ENCODE assay signal across 11 mouse cellular contexts in genomic region chr2:91467613-91468012, GRCm38 (mm10). TPM values are rescaled to one million over a fixed set of nuclear protein-coding genes. Genes with fewer than 3 reads are reported as not detected.
DNase-seq lines count a peak whose midpoint lies in the region; ATAC-seq and TF ChIP-seq lines count a peak whose summit lies in the region.
"Had no signal": no experiment of that assay in that cellular context is flagged by ENCODE, and none has a peak within 500 bp of the region (broad histone marks: within the 10 kb centered on the region; RNA-seq: fewer than 3 reads in every experiment).

No protein-coding gene starts in this region.

- DNase-seq in heart, embryonic 10.5 days (ENCODE audit: low spot score): no peak
- DNase-seq in heart, adult 8-10 months (ENCODE audit: low spot score): no peak
- DNase-seq in lung, embryonic 14.5 days: peak; percentile 50
- no peak for DNase-seq in lung, adult 2 months
- DNase-seq in kidney, postnatal 10 days: peak; percentile 50
- no peak for DNase-seq in adipocyte (ENCODE audit: low spot score)
- DNase-seq: adrenal gland, postnatal 14 days; gastrocnemius, postnatal 25 days; liver had no signal

- TF ChIP-seq CTCF in lung, embryonic 14.5 days (IDR thresholded peaks at IDR 0.05; ENCODE audit: low read depth): no peak
- TF ChIP-seq CTCF in lung, adult 2 months (IDR thresholded peaks at IDR 0.05; ENCODE audit: insufficient read depth, low read length): no peak

- 77% methylated on average over 8 of the region's 8 CpGs for WGBS in heart, embryonic 10.5 days
- WGBS in lung, embryonic 14.5 days: 50% methylated on average over 8 of the region's 8 CpGs
- 40% methylated on average over 8 of the region's 8 CpGs for WGBS in lung, adult 2 months
- WGBS in embryonic facial prominence, embryonic 12.5 days: 59% methylated on average over 8 of the region's 8 CpGs

- H3K36me3 ChIP-seq in heart, embryonic 10.5 days: peaks cover 14% of the 10 kb centered on the region
- H3K36me3 ChIP-seq in lung, embryonic 14.5 days (ENCODE audit: insufficient read depth): peaks cover 7% of the 10 kb centered on the region; the same call in 1 of the 2 replicates
- peaks cover under 1% of the 10 kb centered on the region; the same call in 1 of the 2 replicates for H3K36me3 ChIP-seq in embryonic facial prominence, embryonic 12.5 days

- no peaks in the 10 kb centered on the region for H3K9me3 ChIP-seq in heart, embryonic 10.5 days
- H3K9me3 ChIP-seq in lung, embryonic 14.5 days (ENCODE audit: low read depth, low read length): no peaks in the 10 kb centered on the region
- no peaks in the 10 kb centered on the region for H3K9me3 ChIP-seq in embryonic facial prominence, embryonic 12.5 days

- no peak overlapping the region for H3K4me2 ChIP-seq in lung, embryonic 14.5 days
- no peak overlapping the region for H3K4me2 ChIP-seq in embryonic facial prominence, embryonic 12.5 days (replicated peaks)

- no peak overlapping the region for H3K4me3 ChIP-seq in heart, embryonic 10.5 days
- no peak overlapping the region for H3K4me3 ChIP-seq in lung, embryonic 14.5 days (ENCODE audit: low read depth, low read length)
- no peak overlapping the region for H3K4me3 ChIP-seq in lung, adult 2 months (replicated peaks; ENCODE audit: extremely low read depth, low read depth, low read length)
- H3K4me3 ChIP-seq in embryonic facial prominence, embryonic 12.5 days: no peak overlapping the region

- no peak for ATAC-seq in lung, embryonic 14.5 days (ENCODE audit: insufficient read depth)
- no peak for ATAC-seq in embryonic facial prominence, embryonic 12.5 days (ENCODE audit: insufficient number of reproducible peaks, insufficient read depth, low FRiP score, low TSS enrichment)
- no peak for ATAC-seq in inflammation-experienced regulatory T-cells, adult 6 months

- H3K27ac ChIP-seq in heart, embryonic 10.5 days: 0 out of 2 replicates have a peak overlapping the region, but pooled peaks have one; percentile 36
- H3K27ac ChIP-seq in lung, embryonic 14.5 days (ENCODE audit: low read depth): peak overlapping the region; percentile 72
- peak overlapping the region; percentile 30; the same call in 1 of the 2 replicates for H3K27ac ChIP-seq in embryonic facial prominence, embryonic 12.5 days

- no peak overlapping the region for H3K9ac ChIP-seq in lung, embryonic 14.5 days
- no peak overlapping the region for H3K9ac ChIP-seq in embryonic facial prominence, embryonic 12.5 days

- peaks cover 40% of the 10 kb centered on the region for H3K4me1 ChIP-seq in heart, embryonic 10.5 days
- H3K4me1 ChIP-seq in lung, embryonic 14.5 days (ENCODE audit: insufficient read depth): peaks cover 2% of the 10 kb centered on the region; the same call in 1 of the 2 replicates
- peaks cover 6% of the 10 kb centered on the region for H3K4me1 ChIP-seq in lung, adult 2 months (ENCODE audit: control insufficient read depth, insufficient read depth, low read length)
- H3K4me1 ChIP-seq in embryonic facial prominence, embryonic 12.5 days: peaks cover 18% of the 10 kb centered on the region

- no peaks in the 10 kb centered on the region for H3K27me3 ChIP-seq in heart, embryonic 10.5 days (ENCODE audit: insufficient read depth, poor library complexity, severe bottlenecking)
- H3K27me3 ChIP-seq in lung, embryonic 14.5 days (ENCODE audit: insufficient read depth, low read length): no peaks in the 10 kb centered on the region
- H3K27me3 ChIP-seq in embryonic facial prominence, embryonic 12.5 days: no peaks in the 10 kb centered on the region

- no peak for TF ChIP-seq POLR2A in lung, adult 2 months (IDR thresholded peaks at IDR 0.05; ENCODE audit: borderline replicate concordance, extremely low read depth, low read depth, low read length)

RNA-seq across cellular contexts. Expression of gene Lrp4, which starts 10.3 kb away (rescaled TPM):
- 4.6 and 5.7 TPM in 2 replicates for polyA plus RNA-seq in heart, embryonic 10.5 days (2016; fragmentation: Nextera tagmentation; extraction: Ambion mirVana)
- total RNA-seq in heart, adult 8-10 months (2022): 10 to 100 TPM in 3 of 4 experiments, 1 to 10 TPM in 1; 8.9 to 13.3 (median 11.3) TPM
- 7.6 TPM in 2 replicates for polyA plus RNA-seq in lung, embryonic 14.5 days (2014; fragmentation: Nextera tagmentation; extraction: Ambion mirVana)
- polyA plus RNA-seq in lung, adult 2 months (2012; rRNA removed): 47.6 and 55.6 TPM in 2 replicates
- 7.9 and 8.2 TPM in 2 replicates for polyA plus RNA-seq in embryonic facial prominence, embryonic 12.5 days (2016; fragmentation: Nextera tagmentation; extraction: Ambion mirVana)
- under 1 TPM in 2 of 3 experiments, not detected in 1; 0.13 to 0.17 TPM for polyA plus RNA-seq in inflammation-experienced regulatory T-cells, adult 6 months (2017; shearing (Covaris generic))

RNA-seq across cellular contexts. Expression of gene 1110051M20Rik, which starts 23.1 kb away (rescaled TPM):
- 43.2 and 50.1 TPM in 2 replicates for polyA plus RNA-seq in heart, embryonic 10.5 days (2016; fragmentation: Nextera tagmentation; extraction: Ambion mirVana)
- total RNA-seq in heart, adult 8-10 months (2022): 10 to 100 TPM in 3 of 4 experiments, 1 to 10 TPM in 1; 9.1 to 14.9 (median 13.8) TPM
- polyA plus RNA-seq in lung, embryonic 14.5 days (2014; fragmentation: Nextera tagmentation; extraction: Ambion mirVana): 73.3 and 73.4 TPM in 2 replicates
- 19.2 and 27.0 TPM in 2 replicates for polyA plus RNA-seq in lung, adult 2 months (2012; rRNA removed)
- 71.3 and 80.1 TPM in 2 replicates for polyA plus RNA-seq in embryonic facial prominence, embryonic 12.5 days (2016; fragmentation: Nextera tagmentation; extraction: Ambion mirVana)
- polyA plus RNA-seq in inflammation-experienced regulatory T-cells, adult 6 months (2017; shearing (Covaris generic)): 10 to 100 TPM; 21.0 to 50.3 (median 48.7) TPM

RNA-seq across cellular contexts. Expression of gene Ckap5, which starts 58.9 kb away (rescaled TPM):
- polyA plus RNA-seq in heart, embryonic 10.5 days (2016; fragmentation: Nextera tagmentation; extraction: Ambion mirVana): 77.2 and 82.6 TPM in 2 replicates
- total RNA-seq in heart, adult 8-10 months (2022): 10 to 100 TPM; 44.4 to 51.3 (median 46.8) TPM
- polyA plus RNA-seq in lung, embryonic 14.5 days (2014; fragmentation: Nextera tagmentation; extraction: Ambion mirVana): 96.3 and 106 TPM in 2 replicates
- polyA plus RNA-seq in lung, adult 2 months (2012; rRNA removed): 4.7 and 9.1 TPM in 2 replicates
- 115 and 124 TPM in 2 replicates for polyA plus RNA-seq in embryonic facial prominence, embryonic 12.5 days (2016; fragmentation: Nextera tagmentation; extraction: Ambion mirVana)
- 10 to 100 TPM; 47.0 to 82.9 (median 47.1) TPM for polyA plus RNA-seq in inflammation-experienced regulatory T-cells, adult 6 months (2017; shearing (Covaris generic))

Comparison
In these comparisons a context has a peak if more than half of its experiments do, and no peak if none do; other contexts are left out.
1. DNase-seq: peak in lung, embryonic 14.5 days (single experiment) and kidney, postnatal 10 days (single experiment); none in heart, embryonic 10.5 days (single experiment), heart, adult 8-10 months (single experiment), lung, adult 2 months (single experiment) and adipocyte (single experiment).
2. Peak in every context shown above with its lines, with median percentiles within 50 percentile points of each other: H3K27ac ChIP-seq.